Mouse (Mus musculus) CH12.LX (cell line): Measurements from ENCODE around the gene Awat2. TPM values are rescaled to one million over a fixed set of nuclear protein-coding genes. Genes with fewer than 3 reads are reported as not detected.

Experiments used
- DNase-seq: peaks from one replicate; pipeline ENCODE4 v3.0.0-alpha.2; 2013; ENCODE audit errors: extremely low read depth
- H3K27ac ChIP-seq: 2 replicates; pipeline ENCODE4 v1.5.1; 2012; ENCODE audit warnings: low read depth, mild to moderate bottlenecking, control low read depth, moderate library complexity; ENCODE audit not compliant: insufficient read depth
- H3K27me3 ChIP-seq: replicated peaks from 2 replicates; pipeline ENCODE3; 2012; ENCODE audit warnings: inconsistent platforms
- H3K36me3 ChIP-seq, 2 experiments: replicated peaks in 1 of 2; 2 replicates each; pipeline versions ENCODE3 to v1.6.1; 2012; ENCODE audit warnings: inconsistent platforms in 1 of 2, low read length in 1 of 2, mild to moderate bottlenecking in 1 of 2, mixed read lengths in 1 of 2, moderate library complexity in 1 of 2; ENCODE audit not compliant: control insufficient read depth in 1 of 2, insufficient read depth in 1 of 2
- H3K4me1 ChIP-seq, 2 experiments: 2 replicates each; pipeline ENCODE4 v1.6.1; 2012; ENCODE audit warnings: inconsistent platforms in 1 of 2, moderate library complexity in 1 of 2; ENCODE audit not compliant: insufficient read depth in 2 of 2, control insufficient read depth in 1 of 2
- H3K4me2 ChIP-seq: 2 replicates; pipeline ENCODE4 v1.6.1; 2012; ENCODE audit warnings: low read depth, mild to moderate bottlenecking, control low read depth; ENCODE audit not compliant: poor library complexity, insufficient read depth, severe bottlenecking
- H3K4me3 ChIP-seq, 3 experiments: fragments of 150-350 bp in 1 of 3; sonication (generic) in 1 of 3; replicated peaks in 1 of 3; 2 replicates each; pipeline versions ENCODE3 to v1.5.1; 2011 to 2012; ENCODE audit warnings: low read depth in 2 of 3, low read length in 2 of 3, mild to moderate bottlenecking in 2 of 3, moderate library complexity in 2 of 3, control low read depth in 1 of 3, improper control_type of control experiment in 1 of 3, inconsistent platforms in 1 of 3, mixed read lengths in 1 of 3; ENCODE audit not compliant: poor library complexity in 1 of 3
- H3K79me2 ChIP-seq: replicated peaks from 2 replicates; pipeline ENCODE4 v1.6.1; 2012; ENCODE audit warnings: mild to moderate bottlenecking, moderate library complexity; ENCODE audit not compliant: control insufficient read depth, poor library complexity, insufficient read depth, severe bottlenecking; ENCODE audit errors: extremely low read depth
- H3K9ac ChIP-seq: 2 replicates; pipeline ENCODE4 v1.6.1; 2012; ENCODE audit warnings: low read depth, mild to moderate bottlenecking, control low read depth, moderate library complexity; ENCODE audit not compliant: insufficient read depth
- H3K9me3 ChIP-seq: replicated peaks from 2 replicates; pipeline ENCODE3; 2012; ENCODE audit warnings: low read length, inconsistent platforms, mixed read lengths
- CHD1 ChIP-seq: IDR thresholded peaks from 2 replicates; pipeline ENCODE4 v1.6.1; 2012; ENCODE audit warnings: low read depth, low read length, improper control_type of control experiment, inconsistent platforms
- CTCF ChIP-seq, 2 experiments: IDR thresholded peaks in 1 of 2; conservative IDR thresholded peaks in 1 of 2; 2 replicates each; pipeline ENCODE4 v1.5.1; 2011 to 2012; ENCODE audit warnings: low read depth in 2 of 2, low read length in 2 of 2, improper control_type of control experiment in 1 of 2, inconsistent platforms in 1 of 2, mild to moderate bottlenecking in 1 of 2, moderate library complexity in 1 of 2
- ELF1 ChIP-seq: IDR thresholded peaks from 2 replicates; pipeline ENCODE4 v1.6.1; 2014; ENCODE audit warnings: low read depth, mild to moderate bottlenecking, inconsistent platforms, low read length, improper control_type of control experiment
- ETS1 ChIP-seq: conservative IDR thresholded peaks from 2 replicates; pipeline ENCODE4 v1.6.1; 2012; ENCODE audit warnings: low read depth, mild to moderate bottlenecking, inconsistent platforms, low read length, improper control_type of control experiment, moderate library complexity
- GABPA ChIP-seq: IDR thresholded peaks from 2 replicates; pipeline ENCODE4 v1.6.1; 2012; ENCODE audit warnings: low read depth, low read length, improper control_type of control experiment, inconsistent platforms; ENCODE audit not compliant: insufficient replicate concordance
- HCFC1 ChIP-seq: IDR thresholded peaks from 2 replicates; pipeline ENCODE4 v1.6.1; 2012; ENCODE audit warnings: low read depth, mild to moderate bottlenecking, inconsistent platforms, low read length, improper control_type of control experiment
- IRF4 ChIP-seq: IDR thresholded peaks from 2 replicates; pipeline ENCODE4 v1.6.1; 2014; ENCODE audit warnings: low read depth, mild to moderate bottlenecking, inconsistent platforms, low read length, improper control_type of control experiment
- JUN ChIP-seq: IDR thresholded peaks from 2 replicates; pipeline ENCODE4 v1.6.1; 2011; ENCODE audit warnings: low read depth, mild to moderate bottlenecking, low read length, improper control_type of control experiment, moderate library complexity; ENCODE audit not compliant: insufficient read depth
- MAFK ChIP-seq: IDR thresholded peaks from 2 replicates; pipeline ENCODE4 v1.6.1; 2011; ENCODE audit warnings: low read length, improper control_type of control experiment; ENCODE audit not compliant: insufficient replicate concordance
- MAZ ChIP-seq: IDR thresholded peaks from 2 replicates; pipeline ENCODE4 v1.6.1; 2012; ENCODE audit warnings: low read depth, mild to moderate bottlenecking, inconsistent platforms, low read length, improper control_type of control experiment, moderate library complexity
- MXI1 ChIP-seq: IDR thresholded peaks from 2 replicates; pipeline ENCODE4 v1.6.1; 2011; ENCODE audit warnings: mild to moderate bottlenecking, low read depth, low read length, improper control_type of control experiment
- RAD21 ChIP-seq: IDR thresholded peaks from 2 replicates; pipeline ENCODE4 v1.6.1; 2011; ENCODE audit warnings: low read depth, mild to moderate bottlenecking, low read length, improper control_type of control experiment, moderate library complexity
- SMC3 ChIP-seq: IDR thresholded peaks from 2 replicates; pipeline ENCODE4 v1.6.1; 2011; ENCODE audit warnings: low read depth, low read length, improper control_type of control experiment
- TBP ChIP-seq: conservative IDR thresholded peaks from 2 replicates; pipeline ENCODE4 v1.6.1; 2011; ENCODE audit warnings: low read depth, low read length, improper control_type of control experiment
- TCF12 ChIP-seq: IDR thresholded peaks from 2 replicates; pipeline ENCODE4 v1.6.1; 2014; ENCODE audit warnings: low read depth, mild to moderate bottlenecking, inconsistent platforms, low read length, improper control_type of control experiment
- UBTF ChIP-seq: IDR thresholded peaks from 2 replicates; pipeline ENCODE4 v1.6.1; 2012; ENCODE audit warnings: low read depth, mild to moderate bottlenecking, inconsistent platforms, low read length, improper control_type of control experiment, moderate library complexity
- ZKSCAN1 ChIP-seq: IDR thresholded peaks from 2 replicates; pipeline ENCODE4 v1.6.1; 2012; ENCODE audit warnings: low read depth, inconsistent platforms, low read length, improper control_type of control experiment, borderline replicate concordance
- ZMIZ1 ChIP-seq: IDR thresholded peaks from 2 replicates; pipeline ENCODE4 v1.6.1; 2012; ENCODE audit warnings: low read depth, mild to moderate bottlenecking, inconsistent platforms, low read length, improper control_type of control experiment
- ZNF384 ChIP-seq: IDR thresholded peaks from 2 replicates; pipeline ENCODE4 v1.6.1; 2012; ENCODE audit warnings: low read depth, low read length, improper control_type of control experiment, inconsistent platforms
- dilution Hi-C: fragments of 300-500 bp; cut with MboI; formaldehyde crosslinking; loops from 2 replicates; pipeline ENCODE4 v1.14.3; 2020; ENCODE audit warnings: low sequenced_read_pairs; ENCODE audit not compliant: extremely low pct_unique_long_range_greater_than_20kb, extremely low pct_ligation_motif_present
- in situ Hi-C: fragments of 300-500 bp; cut with MboI; formaldehyde crosslinking; loops from 3 replicates; pipeline ENCODE4 v1.14.3; 2019; ENCODE audit warnings: low sequenced_read_pairs, low pct_ligation_motif_present, low pct_unique_long_range_greater_than_20kb, mixed read lengths
- polyA plus RNA-seq: library from polyadenylated mRNA; unstranded; fragments of >175 nt; gene quantifications from 2 replicates; pipeline ENCODE4 v1.2.1, GENCODE M21; 2012; ENCODE audit warnings: low read depth; ENCODE audit not compliant: insufficient read length
- total RNA-seq, 2 experiments: library from RNA; depleted of rRNA; stranded (reverse); fragments of 300-350 nt in 1 of 2; fragments of >200 nt in 1 of 2; gene quantifications; 2 replicates each; pipeline ENCODE4 v1.2.3; 2012 to 2014

Gene Awat2
- total and polyA plus RNA-seq, 3 experiments: 0.67 to 2.0 (median 1.1) TPM

- dilution Hi-C loops (no loop called here), in situ Hi-C loops (no loop called here)
- no peak overlapping the region for H3K4me3 ChIP-seq
- no peak overlapping the region for H3K27ac ChIP-seq
- DNase-seq: no peak
- no peaks in the 10 kb centered on the region for H3K36me3 ChIP-seq
- H3K4me2 ChIP-seq: no peak overlapping the region
- H3K4me1 ChIP-seq: peaks cover 12 to 22% of the 10 kb centered on the region in 2 experiments
- no peaks in the 10 kb centered on the region for H3K79me2 ChIP-seq
- TF ChIP-seq UBTF (no peak), TBP (no peak), GABPA (no peak), SMC3 (no peak), HCFC1 (no peak), ZMIZ1 (no peak), MAZ (no peak), MAFK (no peak), TCF12 (no peak)
- H3K9ac ChIP-seq: no peak overlapping the region
- no peaks in the 10 kb centered on the region for H3K9me3 ChIP-seq
- no peaks in the 10 kb centered on the region for H3K27me3 ChIP-seq
Observed at GRCm38 (mm10) chrX:100400900-100401299, 41.6 kb downstream of the Awat2 start.

GRCm38 (mm10) chrX:100395026-100395425, 47.5 kb downstream of the Awat2 start:
- no peaks in the 10 kb centered on the region for H3K27me3 ChIP-seq
- in situ Hi-C loops (no loop called here), dilution Hi-C loops (no loop called here)
- peak; percentile 40 for DNase-seq
- no peaks in the 10 kb centered on the region for H3K9me3 ChIP-seq
- no peaks in the 10 kb centered on the region for H3K4me1 ChIP-seq
- no peak overlapping the region for H3K9ac ChIP-seq
- no peak for TF ChIP-seq ZKSCAN1
- peak; percentile 61 for TF ChIP-seq RAD21
- no peak for TF ChIP-seq CHD1
- TF ChIP-seq ELF1: no peak
- no peak for TF ChIP-seq JUN
- TF ChIP-seq IRF4: no peak
- TF ChIP-seq CTCF (conservative IDR thresholded peaks at IDR 0.05 in 1 of 2, IDR thresholded peaks at IDR 0.05 in 1 of 2; ENCODE audit: low read depth in 2 of 2, low read length in 2 of 2): peak; percentile 6 to 69; a peak in 2 of 4 replicates
- no peak for TF ChIP-seq ZNF384
- no peak for TF ChIP-seq GABPA
- no peak for TF ChIP-seq MAFK
- no peak for TF ChIP-seq MXI1
- no peak for TF ChIP-seq UBTF
- peak; percentile 62 for TF ChIP-seq SMC3
- no peak for TF ChIP-seq ETS1
- no peaks in the 10 kb centered on the region for H3K36me3 ChIP-seq
- no peaks in the 10 kb centered on the region for H3K79me2 ChIP-seq
- H3K4me3 ChIP-seq: no peak overlapping the region
- H3K4me2 ChIP-seq: no peak overlapping the region
- no peak overlapping the region for H3K27ac ChIP-seq
